Mouse (Mus musculus): Measurements from ENCODE around the gene Hs1bp3. TPM values are rescaled to one million over a fixed set of nuclear protein-coding genes. Genes with fewer than 3 reads are reported as not detected.

Gene Hs1bp3
- polyA plus RNA-seq, 1 experiment from 2014 or later: 11.1 TPM

DNA sequence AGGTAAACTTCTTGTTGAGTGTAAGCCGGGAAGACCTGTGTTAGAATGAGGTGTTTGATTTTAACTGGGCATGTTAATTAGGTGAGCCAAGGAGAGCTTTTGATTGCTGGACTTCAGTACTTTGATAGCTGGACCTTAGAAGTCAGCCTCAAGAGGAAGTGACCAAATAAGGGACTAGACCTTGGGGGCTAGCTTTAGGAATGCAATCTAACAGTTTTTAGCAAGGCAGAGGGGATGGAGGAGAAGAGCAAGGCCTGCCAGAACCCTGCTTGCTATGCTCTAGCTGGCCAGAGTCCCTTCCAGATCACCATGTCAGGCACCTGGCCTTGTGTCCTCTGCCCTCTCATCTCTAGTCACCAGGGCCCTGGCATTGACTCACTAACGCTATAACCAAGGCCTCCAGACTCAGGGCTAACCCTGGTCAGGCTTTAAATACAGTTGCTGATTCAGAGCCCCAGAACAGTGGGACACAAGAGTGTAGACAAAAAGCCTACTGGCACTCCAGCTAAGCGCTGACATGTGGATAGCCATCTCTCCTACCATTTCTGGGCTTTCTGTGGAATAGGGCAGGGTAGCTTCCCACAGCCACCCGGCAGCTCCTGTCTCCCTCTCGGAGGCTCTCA, 45.2 kb downstream of the Hs1bp3 start:
- Histone ChIP-seq H3K4me1 (ENCODE audit: control insufficient read depth in 2 of 2, insufficient read depth in 2 of 2, low read length in 2 of 2) (peaks cover 9 to 19% of the 10 kb centered on the region in 2 experiments), H3K36me3 (ENCODE audit: control insufficient read depth, insufficient read depth, low read length) (no peaks in the 10 kb centered on the region), H3K9me3 (ENCODE audit: control insufficient read depth, low read length) (no peaks in the 10 kb centered on the region), H3K4me2 (ENCODE audit: low read length) (no peak overlapping the region), H3K4me3 (ENCODE audit: control insufficient read depth in 1 of 2, insufficient read depth in 1 of 2, low read depth in 1 of 2, low read length in 2 of 2) (no peak overlapping the region), H3K9ac (ENCODE audit: low read length) (no peak overlapping the region), H3K27me3 (ENCODE audit: control insufficient read depth, insufficient read depth, low read length) (no peaks in the 10 kb centered on the region), H3K27ac (replicated peaks in 1 of 2; ENCODE audit: control insufficient read depth in 1 of 2, insufficient read depth in 1 of 2, low read depth in 2 of 2, low read length in 2 of 2) (no peak overlapping the region; a peak in 1 of 4 replicates)
- WGBS: 76% methylated on average over 5 of the region's 5 CpGs
- ATAC-seq (ENCODE audit: insufficient number of reproducible peaks, insufficient read depth, low FRiP score, low read depth): no peak

DNA sequence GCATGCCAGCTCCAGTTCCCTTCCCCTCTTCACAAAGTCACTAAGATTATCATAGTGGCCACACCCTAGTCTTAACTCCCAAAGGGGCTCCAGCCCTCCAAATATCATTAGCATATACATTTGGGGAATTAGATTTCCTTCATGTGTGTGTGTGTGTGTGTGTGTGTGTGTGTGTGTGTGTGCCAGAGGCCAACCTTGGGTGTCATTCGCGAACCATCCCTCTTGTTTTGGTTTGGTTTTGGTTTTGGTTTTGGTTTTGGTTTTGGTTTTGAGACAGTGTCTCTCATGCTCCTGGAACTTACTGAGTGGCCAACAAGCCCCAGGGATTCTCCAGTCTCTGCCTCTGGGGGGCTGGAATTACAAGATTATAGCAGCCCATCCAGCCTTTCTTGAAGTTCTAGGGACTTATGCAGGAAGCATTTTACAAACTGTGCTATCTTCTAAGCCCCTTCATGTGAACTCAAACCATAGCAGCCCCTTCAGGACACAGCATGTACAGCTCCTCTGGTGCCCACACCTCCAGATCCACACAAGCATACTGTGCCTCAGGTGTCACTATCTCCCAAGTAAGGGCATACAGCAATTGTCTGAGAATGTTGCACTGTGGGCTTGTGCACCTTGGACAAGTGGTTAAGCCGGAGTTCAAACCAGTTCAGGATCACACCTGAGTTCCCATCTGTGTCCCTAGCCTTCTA, 46.3 kb downstream of the Hs1bp3 start:
- Histone ChIP-seq H3K4me2 (ENCODE audit: low read length) (no peak overlapping the region), H3K4me1 (ENCODE audit: control insufficient read depth in 2 of 2, insufficient read depth in 2 of 2, low read length in 2 of 2) (peaks cover 9 to 19% of the 10 kb centered on the region in 2 experiments), H3K4me3 (ENCODE audit: control insufficient read depth in 1 of 2, insufficient read depth in 1 of 2, low read depth in 1 of 2, low read length in 2 of 2) (no peak overlapping the region), H3K36me3 (ENCODE audit: control insufficient read depth, insufficient read depth, low read length) (no peaks in the 10 kb centered on the region), H3K9ac (ENCODE audit: low read length) (no peak overlapping the region), H3K27me3 (ENCODE audit: control insufficient read depth, insufficient read depth, low read length) (no peaks in the 10 kb centered on the region), H3K27ac (replicated peaks in 1 of 2; ENCODE audit: control insufficient read depth in 1 of 2, insufficient read depth in 1 of 2, low read depth in 2 of 2, low read length in 2 of 2) (no peak overlapping the region), H3K9me3 (ENCODE audit: control insufficient read depth, low read length) (no peaks in the 10 kb centered on the region)
- WGBS: 93% methylated on average over 3 of the region's 3 CpGs
- ATAC-seq (ENCODE audit: insufficient number of reproducible peaks, insufficient read depth, low FRiP score, low read depth): no peak

DNA sequence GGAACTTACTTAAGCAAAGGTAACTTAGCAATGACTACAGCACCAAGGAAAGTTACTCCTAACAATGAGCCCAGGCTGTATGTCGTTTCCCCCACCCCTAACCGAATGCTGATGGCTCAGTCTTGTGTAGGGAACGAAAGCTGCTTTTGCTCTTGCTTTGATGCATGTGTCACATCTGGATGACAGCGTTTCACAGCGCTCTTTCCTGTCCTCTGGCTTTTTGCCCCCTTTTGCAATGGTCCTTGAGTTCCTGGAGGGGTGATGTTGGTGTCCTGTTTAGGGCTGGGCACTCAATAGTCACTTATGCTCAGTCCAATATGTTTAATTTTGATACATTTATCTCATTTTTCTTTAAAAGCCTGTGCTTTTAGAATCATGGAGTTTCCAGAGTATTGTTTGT, 48.6 kb downstream of the Hs1bp3 start:
- no peak overlapping the region for H3K27ac ChIP-seq (replicated peaks in 1 of 2; ENCODE audit: control insufficient read depth in 1 of 2, insufficient read depth in 1 of 2, low read depth in 2 of 2, low read length in 2 of 2)
- H3K36me3 ChIP-seq (ENCODE audit: control insufficient read depth, insufficient read depth, low read length): no peaks in the 10 kb centered on the region
- H3K4me3 ChIP-seq (ENCODE audit: control insufficient read depth in 1 of 2, insufficient read depth in 1 of 2, low read depth in 1 of 2, low read length in 2 of 2): no peak overlapping the region
- no peak overlapping the region for H3K9ac ChIP-seq (ENCODE audit: low read length)
- peaks cover 9 to 19% of the 10 kb centered on the region in 2 experiments for H3K4me1 ChIP-seq (ENCODE audit: control insufficient read depth in 2 of 2, insufficient read depth in 2 of 2, low read length in 2 of 2)
- ATAC-seq (ENCODE audit: insufficient number of reproducible peaks, insufficient read depth, low FRiP score, low read depth): no peak
- no peaks in the 10 kb centered on the region for H3K27me3 ChIP-seq (ENCODE audit: control insufficient read depth, insufficient read depth, low read length)
- 63% methylated on average over 5 of the region's 5 CpGs for WGBS
- H3K4me2 ChIP-seq (ENCODE audit: low read length): no peak overlapping the region
- no peaks in the 10 kb centered on the region for H3K9me3 ChIP-seq (ENCODE audit: control insufficient read depth, low read length)

DNA sequence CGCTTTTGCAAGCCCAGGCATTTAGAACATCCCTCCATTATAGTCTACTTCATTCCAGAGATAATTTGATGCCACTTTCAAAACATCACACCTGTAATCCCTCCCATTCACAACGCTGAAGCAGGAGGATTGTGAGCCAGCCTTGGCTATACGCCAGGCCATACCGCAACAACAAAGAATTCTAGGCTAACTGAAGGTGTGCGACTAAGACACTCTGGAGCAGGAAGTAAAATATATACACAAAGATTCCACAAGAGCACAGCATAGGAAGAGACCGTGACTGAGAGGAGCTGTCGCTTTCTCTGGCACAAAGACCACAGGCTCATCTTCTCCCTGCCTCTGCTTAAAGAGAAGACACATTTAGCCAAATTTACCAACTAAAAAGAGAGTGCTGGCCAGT, 49.2 kb downstream of the Hs1bp3 start:
- no peak for ATAC-seq (ENCODE audit: insufficient number of reproducible peaks, insufficient read depth, low FRiP score, low read depth)
- Histone ChIP-seq H3K9me3 (ENCODE audit: control insufficient read depth, low read length) (no peaks in the 10 kb centered on the region), H3K36me3 (ENCODE audit: control insufficient read depth, insufficient read depth, low read length) (no peaks in the 10 kb centered on the region), H3K4me3 (ENCODE audit: control insufficient read depth in 1 of 2, insufficient read depth in 1 of 2, low read depth in 1 of 2, low read length in 2 of 2) (no peak overlapping the region), H3K27ac (replicated peaks in 1 of 2; ENCODE audit: control insufficient read depth in 1 of 2, insufficient read depth in 1 of 2, low read depth in 2 of 2, low read length in 2 of 2) (no peak overlapping the region), H3K4me1 (ENCODE audit: control insufficient read depth in 2 of 2, insufficient read depth in 2 of 2, low read length in 2 of 2) (peaks cover 7 to 13% of the 10 kb centered on the region in 2 experiments), H3K27me3 (ENCODE audit: control insufficient read depth, insufficient read depth, low read length) (no peaks in the 10 kb centered on the region), H3K9ac (ENCODE audit: low read length) (no peak overlapping the region), H3K4me2 (ENCODE audit: low read length) (no peak overlapping the region)
- WGBS: 64% methylated on average over 7 of the region's 7 CpGs

DNA sequence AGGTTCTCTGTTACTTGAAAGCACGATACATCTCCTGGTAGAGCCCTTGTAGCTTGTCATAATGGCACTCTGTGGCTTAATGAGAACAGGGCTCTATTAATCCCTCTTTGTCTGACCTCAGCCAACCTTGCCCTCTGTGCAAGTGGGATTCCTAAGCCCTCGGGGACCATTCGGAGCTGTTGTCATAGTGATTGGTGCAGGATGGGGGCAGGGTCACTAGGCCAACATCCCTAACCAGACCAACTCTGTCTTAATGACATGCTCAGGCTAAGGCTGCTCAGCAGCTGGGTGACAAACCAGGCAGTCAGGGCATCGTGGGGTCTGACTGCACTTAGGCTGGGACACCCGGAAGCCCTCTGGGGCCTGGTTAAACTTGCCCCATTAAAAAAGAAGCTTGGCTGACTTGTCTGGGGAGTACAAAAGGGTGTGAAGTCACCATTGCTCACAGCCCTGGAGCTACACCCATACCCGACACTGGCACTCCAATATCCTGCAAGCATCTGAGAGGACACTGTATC, 51.1 kb downstream of the Hs1bp3 start:
- Histone ChIP-seq H3K27me3 (ENCODE audit: control insufficient read depth, insufficient read depth, low read length) (no peaks in the 10 kb centered on the region), H3K36me3 (ENCODE audit: control insufficient read depth, insufficient read depth, low read length) (no peaks in the 10 kb centered on the region), H3K4me2 (ENCODE audit: low read length) (no peak overlapping the region), H3K9ac (ENCODE audit: low read length) (no peak overlapping the region), H3K4me3 (ENCODE audit: control insufficient read depth in 1 of 2, insufficient read depth in 1 of 2, low read depth in 1 of 2, low read length in 2 of 2) (no peak overlapping the region), H3K27ac (replicated peaks in 1 of 2; ENCODE audit: control insufficient read depth in 1 of 2, insufficient read depth in 1 of 2, low read depth in 2 of 2, low read length in 2 of 2) (no peak overlapping the region), H3K4me1 (ENCODE audit: control insufficient read depth in 2 of 2, insufficient read depth in 2 of 2, low read length in 2 of 2) (no peaks in the 10 kb centered on the region; a peak in 1 of 4 replicates), H3K9me3 (ENCODE audit: control insufficient read depth, low read length) (no peaks in the 10 kb centered on the region)
- 59% methylated on average over 6 of the region's 6 CpGs for WGBS
- ATAC-seq (ENCODE audit: insufficient number of reproducible peaks, insufficient read depth, low FRiP score, low read depth): no peak

DNA sequence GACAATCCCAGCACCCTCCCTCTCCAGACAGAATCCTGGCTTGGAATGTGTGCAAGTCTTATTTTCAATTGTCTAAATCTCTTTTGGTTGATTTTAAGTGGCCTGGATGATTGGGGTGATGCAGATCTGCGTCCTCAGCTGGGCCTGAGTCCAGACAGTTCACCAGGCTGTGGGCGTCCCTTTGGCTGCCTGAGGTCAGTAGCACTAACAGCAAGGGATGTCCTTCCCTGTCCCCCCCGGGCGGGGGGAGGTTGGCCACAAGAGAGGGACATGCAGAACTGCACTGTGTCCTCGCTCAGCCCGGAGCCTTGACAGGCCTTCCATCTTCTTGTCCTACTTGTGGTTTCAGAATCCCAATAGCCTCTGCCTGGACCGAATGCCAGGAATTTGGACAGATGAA, 52.1 kb downstream of the Hs1bp3 start:
- H3K4me1 ChIP-seq (ENCODE audit: control insufficient read depth in 2 of 2, insufficient read depth in 2 of 2, low read length in 2 of 2): no peaks in the 10 kb centered on the region; a peak in 1 of 4 replicates
- no peak overlapping the region for H3K9ac ChIP-seq (ENCODE audit: low read length)
- WGBS: 68% methylated on average over 7 of the region's 7 CpGs
- H3K4me2 ChIP-seq (ENCODE audit: low read length): no peak overlapping the region
- H3K36me3 ChIP-seq (ENCODE audit: control insufficient read depth, insufficient read depth, low read length): no peaks in the 10 kb centered on the region
- H3K27me3 ChIP-seq (ENCODE audit: control insufficient read depth, insufficient read depth, low read length): no peaks in the 10 kb centered on the region
- no peaks in the 10 kb centered on the region for H3K9me3 ChIP-seq (ENCODE audit: control insufficient read depth, low read length)
- no peak overlapping the region for H3K4me3 ChIP-seq (ENCODE audit: control insufficient read depth in 1 of 2, insufficient read depth in 1 of 2, low read depth in 1 of 2, low read length in 2 of 2)
- no peak for ATAC-seq (ENCODE audit: insufficient number of reproducible peaks, insufficient read depth, low FRiP score, low read depth)
- no peak overlapping the region for H3K27ac ChIP-seq (replicated peaks in 1 of 2; ENCODE audit: control insufficient read depth in 1 of 2, insufficient read depth in 1 of 2, low read depth in 2 of 2, low read length in 2 of 2)

DNA sequence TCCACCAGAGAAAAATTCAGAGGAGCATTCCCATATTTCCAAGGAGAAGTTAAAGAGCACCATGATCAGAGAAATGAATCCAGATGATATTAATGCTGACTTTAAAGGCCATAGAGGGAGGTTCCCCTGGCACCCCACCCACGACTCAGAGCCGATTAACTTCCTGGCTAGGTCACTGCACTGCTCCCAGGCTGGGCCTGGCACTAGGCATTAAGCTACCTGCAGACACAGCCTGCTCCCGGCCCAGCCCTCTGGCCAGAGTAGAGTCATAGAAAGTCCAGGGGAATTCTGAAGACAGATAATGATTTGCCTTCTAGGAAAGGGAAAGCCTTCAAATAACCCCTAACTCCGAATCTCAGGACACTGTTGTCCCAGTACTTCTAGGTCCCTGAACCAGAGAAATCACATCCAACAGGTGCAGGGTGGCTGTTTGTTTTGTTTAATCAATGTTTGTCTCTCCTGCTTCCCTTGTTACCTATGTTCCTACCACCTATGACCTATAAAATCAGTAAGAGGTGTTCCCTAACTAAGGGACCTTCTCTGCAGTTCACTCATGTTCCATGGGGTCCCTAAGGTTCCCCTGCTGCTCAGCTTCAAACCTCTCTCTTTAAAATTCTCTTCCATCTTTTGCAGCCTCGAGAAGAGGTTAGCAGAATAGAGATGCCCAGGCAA, 52.8 kb downstream of the Hs1bp3 start:
- WGBS: 70% methylated on average over 5 of the region's 5 CpGs
- ATAC-seq (ENCODE audit: insufficient number of reproducible peaks, insufficient read depth, low FRiP score, low read depth): no peak
- Histone ChIP-seq H3K9me3 (ENCODE audit: control insufficient read depth, low read length) (no peaks in the 10 kb centered on the region), H3K27me3 (ENCODE audit: control insufficient read depth, insufficient read depth, low read length) (no peaks in the 10 kb centered on the region), H3K4me2 (ENCODE audit: low read length) (no peak overlapping the region), H3K27ac (replicated peaks in 1 of 2; ENCODE audit: control insufficient read depth in 1 of 2, insufficient read depth in 1 of 2, low read depth in 2 of 2, low read length in 2 of 2) (no peak overlapping the region), H3K4me1 (ENCODE audit: control insufficient read depth in 2 of 2, insufficient read depth in 2 of 2, low read length in 2 of 2) (no peaks in the 10 kb centered on the region; a peak in 1 of 4 replicates), H3K36me3 (ENCODE audit: control insufficient read depth, insufficient read depth, low read length) (no peaks in the 10 kb centered on the region), H3K9ac (ENCODE audit: low read length) (no peak overlapping the region), H3K4me3 (ENCODE audit: control insufficient read depth in 1 of 2, insufficient read depth in 1 of 2, low read depth in 1 of 2, low read length in 2 of 2) (no peak overlapping the region)

Measured in heart, embryonic 14.5 days (tissue).